Mouse (Mus musculus) kidney, embryonic 14.5 days (tissue): Measurements from ENCODE around the gene Tmprss6. TPM values are rescaled to one million over a fixed set of nuclear protein-coding genes. Genes with fewer than 3 reads are reported as not detected.

ENCODE experiments used
- ATAC-seq: fragments of 200-750 bp; cut with Nextera tagmentation; 2 replicates; pipeline ENCODE4 v1.8.0; 2017; ENCODE audit warnings: moderate number of reproducible peaks, mild to moderate bottlenecking, moderate TSS enrichment, moderate library complexity; ENCODE audit not compliant: low FRiP score, low TSS enrichment
- H3K27ac ChIP-seq: fragments of 300-500 bp; sonication (generic); 2 replicates; pipeline ENCODE4 v1.5.1; 2014; ENCODE audit warnings: low read depth, mild to moderate bottlenecking, low read length, moderate library complexity, mixed read lengths
- H3K27me3 ChIP-seq: fragments of 300-500 bp; sonication (generic); 2 replicates; pipeline ENCODE4 v1.6.1; 2014; ENCODE audit warnings: mild to moderate bottlenecking, low read length; ENCODE audit not compliant: control insufficient read depth, insufficient read depth
- H3K36me3 ChIP-seq: fragments of 300-500 bp; sonication (generic); 2 replicates; pipeline ENCODE4 v1.6.1; 2014; ENCODE audit warnings: low read length, mixed read lengths; ENCODE audit not compliant: control insufficient read depth, insufficient read depth
- H3K4me1 ChIP-seq: fragments of 300-500 bp; sonication (generic); 2 replicates; pipeline ENCODE4 v1.6.1; 2014; ENCODE audit warnings: low read length, mixed read lengths; ENCODE audit not compliant: control insufficient read depth, insufficient read depth
- H3K4me2 ChIP-seq: fragments of 300-500 bp; sonication (generic); replicated peaks from 2 replicates; pipeline ENCODE4 v1.6.1; 2014; ENCODE audit warnings: low read depth, mild to moderate bottlenecking, low read length
- H3K4me3 ChIP-seq: fragments of 300-500 bp; sonication (generic); 2 replicates; pipeline ENCODE4 v1.5.1; 2014; ENCODE audit warnings: mild to moderate bottlenecking, low read length
- H3K9ac ChIP-seq: fragments of 300-500 bp; sonication (generic); 2 replicates; pipeline ENCODE4 v1.6.1; 2014; ENCODE audit warnings: low read depth, mild to moderate bottlenecking, low read length, moderate library complexity
- H3K9me3 ChIP-seq: fragments of 300-500 bp; sonication (generic); 2 replicates; pipeline ENCODE4 v1.6.1; 2016; ENCODE audit warnings: low read length; ENCODE audit not compliant: control insufficient read depth
- WGBS: fragments of 180-500 bp; shearing (Covaris S2); extraction: QIAGEN DNeasy Blood & Tissue Kit; methylation state at CpG from one replicate; pipeline ENCODE4 v1.1.7; 2014; 5-methylcytosine and 5-hydroxymethylcytosine counted together
- polyA plus RNA-seq: library from polyadenylated mRNA; unstranded; fragments of >200 nt; fragmentation: Nextera tagmentation; extraction: Ambion mirVana; gene quantifications from 2 replicates; pipeline ENCODE4 v1.2.1, GENCODE M21; 2014

Gene Tmprss6
- polyA plus RNA-seq, 1 experiment from 2014 or later = 0.34 TPM

DNA sequence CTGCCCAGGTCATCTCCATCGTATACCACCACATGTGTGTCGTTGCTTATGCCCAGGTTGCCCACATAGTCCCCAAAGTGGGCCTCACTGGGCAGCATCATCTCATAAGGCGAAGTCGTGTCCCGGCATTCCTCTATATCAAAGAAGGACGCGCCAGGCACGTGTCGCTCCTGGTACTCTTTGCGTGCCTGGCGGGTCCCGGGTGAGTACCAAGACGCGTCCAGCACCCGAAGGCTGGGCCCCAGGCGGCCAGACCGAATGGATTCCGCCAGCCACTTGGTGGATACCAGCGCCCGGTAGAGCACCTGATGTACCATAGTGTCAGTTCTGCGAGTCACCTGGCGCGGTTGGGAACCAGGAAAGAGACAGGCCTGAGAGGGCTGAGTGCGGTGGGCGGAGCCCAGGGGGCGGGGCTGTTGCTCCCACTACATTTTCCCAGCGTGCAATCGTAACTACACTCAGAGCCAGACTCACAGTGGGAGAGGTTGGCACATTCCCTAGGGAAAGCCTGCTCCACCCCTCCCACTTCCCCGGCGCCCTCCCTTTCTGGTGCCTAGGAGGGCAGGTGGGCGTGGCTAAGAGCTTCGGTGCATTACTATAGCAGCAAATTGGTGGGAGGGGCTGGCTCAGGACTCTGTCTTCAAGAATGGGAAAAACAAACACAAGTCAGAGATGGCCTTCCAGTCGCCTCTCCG lies 62.8 kb downstream of the Tmprss6 start, which contains the start of gene Tst:
Tst (minus strand) TSS at position 391 of the 695 bp plus-strand sequence.
- ATAC-seq = peak; percentile 82
- Histone ChIP-seq H3K27ac (peak within 1 kb of the TSS; percentile 91), H3K9me3 (no peaks in the 10 kb centered on the region), H3K36me3 (no peaks in the 10 kb centered on the region), H3K9ac (peak within 1 kb of the TSS; percentile 64), H3K27me3 (peaks cover 24% of the 10 kb centered on the region), H3K4me1 (peaks cover 32% of the 10 kb centered on the region), H3K4me3 (peak within 1 kb of the TSS; percentile 66), H3K4me2 (peak within 1 kb of the TSS; percentile 93)
- 2% methylated on average over 34 of the region's 34 CpGs for WGBS

DNA sequence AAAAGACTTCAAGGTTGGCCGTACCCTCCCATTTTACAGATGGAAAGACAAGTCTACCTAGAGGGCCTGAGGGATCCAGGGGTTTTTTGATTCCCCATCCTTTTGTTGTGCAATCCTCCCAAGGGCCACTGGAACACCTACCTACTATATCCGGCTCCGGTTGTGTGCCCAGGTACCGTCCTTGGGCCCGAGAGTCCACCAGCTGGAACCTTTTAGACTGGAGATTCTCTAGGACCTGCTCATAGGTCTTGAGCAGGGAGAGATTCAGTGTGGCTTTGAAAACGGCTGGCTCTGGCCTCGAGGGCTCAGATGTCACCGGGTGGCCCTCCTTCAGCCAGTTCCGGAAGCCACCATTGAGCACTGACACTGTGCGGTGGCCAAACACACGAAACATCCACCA lies 63.3 kb downstream of the Tmprss6 start:
- H3K4me1 ChIP-seq = peaks cover 31% of the 10 kb centered on the region
- no peaks in the 10 kb centered on the region for H3K36me3 ChIP-seq
- WGBS = 49% methylated on average over 11 of the region's 11 CpGs
- ATAC-seq = no peak
- H3K27me3 ChIP-seq = peaks cover 18% of the 10 kb centered on the region
- peak overlapping the region; percentile 91; the same call in 1 of the 2 replicates for H3K27ac ChIP-seq
- H3K9me3 ChIP-seq = no peaks in the 10 kb centered on the region
- peak overlapping the region; percentile 66 for H3K4me3 ChIP-seq
- H3K4me2 ChIP-seq = peak overlapping the region; percentile 93
- peak overlapping the region; percentile 64; the same call in 1 of the 2 replicates for H3K9ac ChIP-seq

DNA sequence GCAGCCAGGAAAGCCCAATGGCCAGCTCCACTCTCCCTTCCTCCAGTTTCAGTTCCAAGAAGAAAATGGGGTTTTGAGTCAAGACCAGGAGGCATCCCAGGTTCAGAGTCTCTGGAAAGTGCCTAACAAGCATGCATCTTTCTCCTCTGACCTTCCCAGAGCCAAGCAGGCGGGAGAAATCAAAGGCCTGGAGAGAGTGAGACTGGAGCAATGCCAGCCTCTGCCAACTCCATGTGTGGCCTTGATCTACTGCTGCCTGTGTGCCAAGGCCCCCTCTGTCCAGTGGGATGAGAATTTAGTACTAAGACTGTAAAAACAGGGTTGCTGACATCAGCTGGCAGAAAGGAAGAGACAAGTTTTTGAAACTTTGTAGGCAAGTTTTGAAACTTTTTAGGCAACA lies 64.5 kb downstream of the Tmprss6 start:
- 80% methylated on average over 1 of the region's 1 CpGs for WGBS
- H3K4me1 ChIP-seq = peaks cover 25% of the 10 kb centered on the region

DNA sequence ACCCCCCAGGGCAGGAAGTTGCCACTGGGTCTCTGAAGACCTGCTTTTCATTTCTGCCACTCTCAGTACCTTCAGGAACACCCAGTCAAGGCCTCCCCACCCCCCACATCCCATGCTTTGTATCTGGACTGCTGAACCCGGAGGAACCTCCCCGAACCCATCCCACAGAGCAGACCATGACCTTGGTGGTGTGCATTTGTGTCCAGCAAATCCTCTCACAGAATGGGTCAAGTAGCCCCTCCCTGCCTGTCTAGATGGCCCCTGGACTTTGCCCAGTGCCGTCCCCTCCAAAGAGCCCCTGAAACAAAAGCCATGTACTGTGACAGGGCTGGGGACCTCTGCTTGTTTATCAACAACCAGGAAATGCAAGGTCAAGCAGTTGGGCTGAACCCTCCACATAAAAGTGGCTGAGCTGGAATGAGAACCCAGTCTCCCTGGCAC lies 65.1 kb downstream of the Tmprss6 start:
- Histone ChIP-seq H3K27me3 (peaks cover 1% of the 10 kb centered on the region; the same call in 1 of the 2 replicates), H3K4me2 (no peak overlapping the region; the same call in 1 of the 2 replicates), H3K36me3 (no peaks in the 10 kb centered on the region), H3K4me1 (peaks cover 25% of the 10 kb centered on the region), H3K9me3 (no peaks in the 10 kb centered on the region), H3K27ac (peak overlapping the region; percentile 65; the same call in 1 of the 2 replicates), H3K4me3 (no peak overlapping the region), H3K9ac (peak overlapping the region; percentile 37; the same call in 1 of the 2 replicates)
- no peak for ATAC-seq
- 50% methylated on average over 3 of the region's 3 CpGs for WGBS

More for the DNA sequence above, 64.5 kb downstream of the Tmprss6 start:
- ATAC-seq = no peak
- no peak overlapping the region; the same call in 1 of the 2 replicates for H3K4me2 ChIP-seq
- H3K4me3 ChIP-seq = no peak overlapping the region
- peaks cover 7% of the 10 kb centered on the region for H3K27me3 ChIP-seq
- peak overlapping the region; percentile 38; the same call in 1 of the 2 replicates for H3K27ac ChIP-seq
- no peaks in the 10 kb centered on the region for H3K9me3 ChIP-seq
- no peak overlapping the region for H3K9ac ChIP-seq
- no peaks in the 10 kb centered on the region for H3K36me3 ChIP-seq

DNA sequence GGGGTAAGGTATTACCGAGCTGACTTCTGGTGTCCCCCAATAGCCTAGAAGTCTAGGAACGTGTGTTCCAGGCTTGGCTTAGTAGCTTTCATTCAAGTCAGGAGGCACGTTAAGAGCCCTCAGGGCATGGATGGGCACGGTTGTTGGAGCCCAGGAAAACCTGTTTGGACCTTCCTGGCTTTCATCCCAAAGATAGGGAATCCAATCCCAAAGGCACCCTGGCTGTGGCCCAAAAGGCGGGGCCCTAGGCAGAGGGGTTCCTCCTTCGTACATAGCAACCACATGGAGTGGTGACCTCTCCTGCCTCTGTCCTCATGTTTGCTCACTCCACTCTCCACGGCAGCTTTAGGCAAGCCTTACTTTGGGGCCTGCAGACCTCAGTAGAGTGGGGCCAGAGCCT lies 66.0 kb downstream of the Tmprss6 start:
- no peaks in the 10 kb centered on the region for H3K9me3 ChIP-seq
- no peak overlapping the region for H3K4me2 ChIP-seq
- H3K4me1 ChIP-seq = peaks cover 24% of the 10 kb centered on the region
- 74% methylated on average over 7 of the region's 7 CpGs for WGBS
- H3K4me3 ChIP-seq = no peak overlapping the region
- H3K27me3 ChIP-seq = no peaks in the 10 kb centered on the region
- no peaks in the 10 kb centered on the region for H3K36me3 ChIP-seq
- ATAC-seq = no peak
- H3K9ac ChIP-seq = no peak overlapping the region
- no peak overlapping the region for H3K27ac ChIP-seq

DNA sequence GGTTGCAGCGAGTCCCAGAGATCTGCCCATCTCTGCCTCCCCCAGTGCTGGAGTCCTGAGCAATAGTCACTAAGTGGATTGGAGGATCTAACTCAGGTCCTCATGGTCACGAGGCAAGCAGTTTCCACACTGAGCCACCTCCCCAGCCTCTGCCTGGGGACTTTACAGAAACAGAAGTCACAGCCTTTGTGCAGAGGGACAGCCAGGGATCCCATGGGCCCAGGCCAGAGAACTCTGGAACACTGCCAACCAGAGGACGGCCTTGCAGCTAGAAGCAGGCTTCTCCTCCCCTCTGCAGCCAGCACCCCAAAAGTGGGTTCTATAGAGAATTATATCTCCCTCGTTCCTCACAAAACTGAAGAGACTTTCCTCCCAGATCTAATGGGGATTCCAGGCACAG lies 66.5 kb downstream of the Tmprss6 start:
- no peak overlapping the region for H3K4me3 ChIP-seq
- no peaks in the 10 kb centered on the region for H3K36me3 ChIP-seq
- H3K9me3 ChIP-seq = no peaks in the 10 kb centered on the region
- H3K27ac ChIP-seq = no peak overlapping the region
- H3K27me3 ChIP-seq = no peaks in the 10 kb centered on the region
- ATAC-seq = no peak
- 61% methylated on average over 4 of the region's 4 CpGs for WGBS
- no peak overlapping the region for H3K9ac ChIP-seq
- peaks cover 18% of the 10 kb centered on the region for H3K4me1 ChIP-seq
- no peak overlapping the region for H3K4me2 ChIP-seq

DNA sequence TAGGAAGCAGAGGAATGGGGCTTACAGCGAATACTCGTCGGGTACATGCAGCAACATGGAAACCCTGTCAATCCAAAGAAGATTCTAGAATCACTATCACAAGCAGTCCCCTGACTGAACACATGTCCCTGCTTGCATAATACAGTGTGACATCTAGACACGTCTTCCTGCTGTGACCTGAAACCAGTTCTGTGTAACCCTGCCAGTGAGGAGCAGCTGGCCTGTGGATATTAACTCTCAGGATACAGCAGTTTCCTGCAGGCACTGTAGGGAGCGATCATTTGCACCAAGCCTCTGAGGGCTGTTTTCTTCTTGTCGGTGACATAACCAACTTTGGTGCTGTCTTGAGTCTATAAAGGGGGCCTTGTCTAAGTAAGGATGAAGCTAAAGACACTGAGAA lies 67.1 kb downstream of the Tmprss6 start:
- Histone ChIP-seq H3K9me3 (no peaks in the 10 kb centered on the region), H3K9ac (no peak overlapping the region), H3K4me1 (peaks cover 18% of the 10 kb centered on the region), H3K36me3 (no peaks in the 10 kb centered on the region), H3K27ac (no peak overlapping the region), H3K27me3 (no peaks in the 10 kb centered on the region), H3K4me2 (no peak overlapping the region), H3K4me3 (no peak overlapping the region)
- WGBS = 74% methylated on average over 6 of the region's 6 CpGs
- no peak for ATAC-seq

DNA sequence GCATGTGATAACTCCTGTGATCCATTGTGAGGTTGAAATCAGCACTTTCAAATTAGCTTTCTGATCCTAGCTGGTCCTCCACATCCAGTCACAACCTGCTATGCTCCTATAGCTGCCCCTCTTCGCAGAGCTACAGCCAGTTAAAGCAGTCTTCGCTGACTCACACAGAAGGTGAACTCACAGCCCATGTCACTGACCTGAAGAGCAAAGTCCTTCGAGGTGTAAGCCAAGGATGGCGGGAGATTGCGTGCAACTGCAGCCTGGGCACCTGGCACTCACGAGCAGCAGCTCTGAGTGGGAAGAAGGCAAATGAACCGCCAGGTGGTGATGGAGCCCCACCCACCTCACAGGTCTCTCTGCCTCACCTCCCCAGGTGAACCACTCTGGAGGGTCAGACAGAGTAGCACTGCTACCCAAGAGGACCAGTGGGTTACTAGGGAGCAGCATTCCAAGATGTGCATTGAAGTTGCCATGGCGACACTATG lies 72.9 kb downstream of the Tmprss6 start, which contains the start of gene Tex33:
Tex33 (minus strand) TSS at position 435 of the 485 bp plus-strand sequence.
- H3K27ac ChIP-seq = no peak within 1 kb of the TSS
- no peak within 1 kb of the TSS for H3K9ac ChIP-seq
- H3K4me1 ChIP-seq = no peaks in the 10 kb centered on the region
- H3K27me3 ChIP-seq = no peaks in the 10 kb centered on the region
- no peak within 1 kb of the TSS for H3K4me2 ChIP-seq
- no peaks in the 10 kb centered on the region for H3K36me3 ChIP-seq
- 79% methylated on average over 8 of the region's 8 CpGs for WGBS
- ATAC-seq = no peak
- H3K9me3 ChIP-seq = no peaks in the 10 kb centered on the region
- no peak within 1 kb of the TSS for H3K4me3 ChIP-seq

DNA sequence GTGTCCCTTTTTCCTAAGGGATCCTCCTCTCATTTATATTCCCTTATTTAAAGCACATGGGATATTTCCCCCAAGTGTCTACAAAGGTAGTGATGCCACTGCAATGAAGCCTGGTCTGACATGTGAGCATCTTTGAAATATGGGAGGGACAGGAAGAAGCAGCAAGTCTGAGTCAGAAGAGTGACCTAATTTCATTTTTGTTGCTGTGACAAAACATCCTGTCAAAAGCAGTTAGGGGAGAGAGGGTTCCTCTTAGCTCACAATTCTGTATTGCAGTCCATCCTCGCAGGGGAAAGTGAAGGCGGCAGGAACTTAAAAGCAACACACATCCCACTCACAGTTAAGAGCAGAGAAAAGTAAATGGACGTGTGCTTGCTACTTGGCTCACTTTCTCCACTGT lies 77.6 kb downstream of the Tmprss6 start:
- no peak overlapping the region for H3K4me2 ChIP-seq
- H3K36me3 ChIP-seq = no peaks in the 10 kb centered on the region
- no peak overlapping the region for H3K27ac ChIP-seq
- no peaks in the 10 kb centered on the region for H3K4me1 ChIP-seq
- no peak overlapping the region for H3K4me3 ChIP-seq
- no peak overlapping the region for H3K9ac ChIP-seq
- no peaks in the 10 kb centered on the region for H3K9me3 ChIP-seq
- WGBS = 81% methylated on average over 3 of the region's 3 CpGs
- no peaks in the 10 kb centered on the region for H3K27me3 ChIP-seq
- ATAC-seq = no peak
